Mouse (Mus musculus): ENCODE data around the gene Stx2. TPM values are rescaled to one million over a fixed set of nuclear protein-coding genes. Genes with fewer than 3 reads are reported as not detected.

The Stx2 gene
- 11.1 TPM for polyA plus RNA-seq (2014; fragmentation: Illumina TruSeq; extraction: RNeasy Lipid Tissue Mini Kit (QIAGEN cat#74804); ENCODE audit: insufficient read depth, low read depth, low replicate concordance)

GRCm38 (mm10) chr5:129008412-129008826, at the start of gene Stx2:
Gene Stx2, minus strand, starts transcription at chr5:129008574.

GRCm38 (mm10) chr5:129019497-129020299, 11.3 kb upstream of the Stx2 start, which contains the start of gene Ran:
Gene Ran, plus strand, starts transcription at chr5:129020069.

GRCm38 (mm10) chr5:128953278-128954070, 54.9 kb downstream of the Stx2 start, which contains the start of gene Rimbp2:
Gene Rimbp2, minus strand, starts transcription at chr5:128953486.

Other genes starting within 250 kb of the Stx2 start
- not detected for gene Rimbp2, start 55.1 kb downstream of the Stx2 start, polyA plus RNA-seq (2014; fragmentation: Illumina TruSeq; extraction: RNeasy Lipid Tissue Mini Kit (QIAGEN cat#74804); ENCODE audit: insufficient read depth, low read depth, low replicate concordance)
- 140 TPM for gene Ran, start 11.5 kb upstream of the Stx2 start, polyA plus RNA-seq (2014; fragmentation: Illumina TruSeq; extraction: RNeasy Lipid Tissue Mini Kit (QIAGEN cat#74804); ENCODE audit: insufficient read depth, low read depth, low replicate concordance)
- gene Adgrd1, start 88.2 kb upstream of the Stx2 start, polyA plus RNA-seq (2014; fragmentation: Illumina TruSeq; extraction: RNeasy Lipid Tissue Mini Kit (QIAGEN cat#74804); ENCODE audit: insufficient read depth, low read depth, low replicate concordance) = 3.3 TPM

Measured in lung, adult 10 weeks (tissue).